Mouse (Mus musculus): ENCODE data around the gene Reep3. TPM values are rescaled to one million over a fixed set of nuclear protein-coding genes. Genes with fewer than 3 reads are reported as not detected.

Gene Reep3
- total RNA-seq, 2 experiments from 2014 or later: 10.0 to 10.2 TPM

DNA sequence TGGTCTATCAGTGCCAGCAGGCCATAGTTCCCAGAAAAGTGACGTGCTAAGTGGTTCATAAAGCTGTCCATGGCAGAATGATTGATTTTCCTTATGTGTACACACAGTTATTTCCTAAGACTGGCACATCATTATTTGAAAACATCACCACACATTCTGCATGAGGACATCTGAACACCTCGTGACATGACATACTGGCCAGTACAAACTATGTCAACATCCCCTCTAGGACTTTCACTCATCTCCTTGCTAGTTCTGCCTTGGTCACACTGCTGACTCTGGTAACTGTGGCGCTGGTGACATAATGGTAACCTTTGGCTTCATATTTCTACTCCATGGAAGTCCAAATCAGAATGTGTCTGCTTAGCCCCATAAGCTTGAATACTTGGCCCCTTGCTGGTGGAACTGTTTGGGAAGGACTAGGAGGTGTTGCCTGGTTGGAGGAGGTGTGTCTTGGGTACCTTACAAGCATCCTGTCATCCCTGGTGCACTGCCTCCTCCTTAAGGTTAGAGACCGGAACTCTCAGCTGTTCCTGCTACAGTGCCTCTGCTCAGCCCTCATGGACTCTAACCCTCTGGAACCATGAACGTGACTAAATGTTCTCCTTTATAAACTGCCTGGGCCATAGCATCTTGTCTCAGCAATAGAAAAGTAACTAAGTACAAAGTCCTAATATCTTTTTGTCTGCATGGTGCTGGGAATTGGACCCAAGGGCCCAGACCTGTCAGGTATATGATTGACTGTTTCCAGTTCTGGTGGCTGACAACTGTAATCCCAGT is 9.1 kb downstream of the Reep3 start:
- intact Hi-C loops (cut with DNase I): no loop called here

DNA sequence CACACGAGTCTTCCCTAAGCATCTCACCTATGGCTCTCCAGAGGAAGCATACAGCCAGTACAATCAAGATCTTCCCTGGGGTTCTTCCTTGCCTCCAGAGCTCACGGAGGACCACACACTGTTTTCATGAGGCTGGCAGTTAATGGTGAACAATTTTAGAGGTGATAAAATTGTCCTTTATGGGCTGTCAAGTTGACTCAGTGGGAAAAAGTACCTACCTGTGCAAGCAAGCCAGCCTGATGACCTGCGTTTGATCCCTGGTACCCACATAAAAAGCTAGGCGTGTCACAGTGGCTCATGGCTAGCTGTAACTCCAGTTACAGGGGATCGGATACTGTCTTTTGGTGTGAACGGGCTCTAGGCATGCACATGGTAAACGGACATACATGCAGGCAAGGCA is 10.8 kb downstream of the Reep3 start:
- no peak for DNase-seq
- intact Hi-C loops (cut with DNase I): no loop called here

More for the DNA sequence above, 9.1 kb downstream of the Reep3 start:
- no peak for DNase-seq

DNA sequence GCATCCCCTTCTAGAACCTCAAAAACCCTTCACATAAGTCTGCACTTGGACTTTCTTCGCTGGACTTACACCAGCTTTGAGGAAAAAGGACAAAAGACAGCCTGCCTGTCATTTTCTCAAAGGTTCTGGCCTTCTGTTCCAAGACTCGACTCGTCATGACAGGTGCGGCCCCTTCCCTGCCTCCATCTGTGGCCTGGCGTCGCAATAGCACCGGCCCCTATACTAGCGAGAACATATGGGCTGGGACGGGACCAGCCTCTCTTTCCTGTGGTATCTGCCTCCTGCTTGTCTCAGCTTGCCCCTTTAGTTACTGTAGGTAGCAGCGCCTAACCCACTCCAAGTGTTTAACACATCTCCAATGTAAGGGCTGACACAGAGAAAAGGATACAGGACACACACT is 11.6 kb downstream of the Reep3 start:
- intact Hi-C loops (cut with DNase I): no loop called here
- no peak for DNase-seq

DNA sequence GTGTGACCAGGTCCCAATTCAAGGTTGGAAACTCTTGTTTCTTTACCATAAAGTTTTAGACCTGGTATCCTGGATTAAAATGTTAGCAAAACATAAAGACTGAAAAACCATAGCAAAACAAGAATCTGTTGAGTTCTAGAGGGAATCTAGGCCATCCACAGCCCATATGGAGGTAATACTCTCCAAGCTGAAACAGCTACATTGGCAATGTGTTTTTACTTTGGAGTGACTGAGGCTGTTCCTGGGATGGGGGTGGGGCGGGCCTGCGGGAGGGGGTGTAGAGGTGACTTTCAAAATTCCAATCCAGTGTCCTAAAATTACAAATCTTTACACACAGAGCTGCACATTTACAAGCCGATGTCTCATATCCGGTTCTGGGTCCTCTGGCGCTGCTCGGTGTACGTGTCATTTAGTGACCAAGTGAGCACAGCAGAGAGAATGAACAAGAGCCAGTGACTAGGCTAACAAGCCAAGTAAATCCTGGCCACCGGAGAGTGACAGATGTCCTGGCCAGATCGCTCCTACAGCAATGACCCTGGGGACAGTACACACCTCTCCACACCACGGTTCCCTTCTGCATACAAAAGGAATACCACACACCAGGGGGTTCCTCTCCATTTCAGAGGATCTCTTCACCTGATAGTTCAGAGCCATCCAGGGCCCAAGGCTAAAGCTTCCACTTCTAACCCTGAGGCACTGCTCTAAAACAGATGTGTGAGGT is 13.1 kb downstream of the Reep3 start:
- intact Hi-C loops (cut with DNase I): no loop called here
- no peak for DNase-seq

DNA sequence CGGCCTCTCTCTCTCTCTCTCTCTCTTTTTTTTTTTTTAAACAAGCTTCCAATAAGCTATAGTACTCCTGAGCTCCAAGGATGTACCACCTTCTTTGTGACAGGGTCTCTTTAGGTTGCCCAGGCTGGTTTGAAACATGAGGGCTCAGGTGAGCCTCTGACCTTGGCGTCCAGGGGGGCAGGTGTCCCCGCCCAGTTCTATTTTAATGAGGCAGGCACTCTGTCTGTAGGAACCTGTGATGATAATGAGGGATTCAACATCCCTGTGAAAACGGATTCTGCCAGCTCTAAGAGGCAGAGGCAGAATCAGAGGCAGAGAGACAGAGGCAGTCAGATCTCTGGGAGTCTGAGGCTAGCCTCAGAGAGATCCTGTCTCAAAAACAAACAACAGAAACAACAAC is 14.2 kb downstream of the Reep3 start:
- intact Hi-C loops (cut with DNase I): no loop called here
- DNase-seq: no peak

DNA sequence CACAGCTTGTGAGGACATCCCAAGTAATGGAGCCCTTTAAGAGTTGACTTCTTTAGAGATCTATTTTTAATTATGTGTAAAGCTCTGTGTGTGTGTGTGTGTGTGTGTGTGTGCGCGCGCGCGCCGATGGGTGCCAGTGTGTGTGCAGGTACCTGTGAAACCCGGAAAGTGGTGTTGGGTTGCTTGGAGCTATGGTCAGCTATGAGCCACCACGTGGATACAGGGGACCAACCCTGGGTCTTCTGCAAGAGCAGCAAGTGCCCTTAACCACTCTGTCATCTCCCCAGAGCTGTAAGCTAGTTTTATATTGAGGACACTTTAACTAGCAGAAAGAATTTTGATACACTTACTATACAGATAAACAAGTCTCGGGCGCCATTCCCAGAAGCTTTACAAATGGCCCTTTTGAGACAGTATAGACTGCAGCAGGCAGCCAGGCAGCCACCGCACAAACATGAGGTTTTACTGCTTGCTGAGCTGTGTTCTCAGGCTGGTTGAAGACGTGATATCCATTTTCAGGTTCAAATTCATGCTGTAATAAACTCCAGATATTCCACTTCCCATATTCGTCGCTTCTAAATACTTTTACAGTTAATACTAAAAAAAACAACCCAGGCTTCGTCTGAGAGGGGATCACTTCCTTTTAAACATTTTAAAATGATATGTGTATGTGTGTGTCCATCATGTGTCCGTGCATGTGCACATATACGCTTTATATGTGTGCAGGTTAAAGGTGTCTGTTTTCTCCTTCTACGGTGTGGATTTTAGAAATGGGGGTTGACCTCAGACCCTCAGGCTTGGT is 15.3 kb downstream of the Reep3 start:
- no peak for DNase-seq
- intact Hi-C loops (cut with DNase I): no loop called here

DNA sequence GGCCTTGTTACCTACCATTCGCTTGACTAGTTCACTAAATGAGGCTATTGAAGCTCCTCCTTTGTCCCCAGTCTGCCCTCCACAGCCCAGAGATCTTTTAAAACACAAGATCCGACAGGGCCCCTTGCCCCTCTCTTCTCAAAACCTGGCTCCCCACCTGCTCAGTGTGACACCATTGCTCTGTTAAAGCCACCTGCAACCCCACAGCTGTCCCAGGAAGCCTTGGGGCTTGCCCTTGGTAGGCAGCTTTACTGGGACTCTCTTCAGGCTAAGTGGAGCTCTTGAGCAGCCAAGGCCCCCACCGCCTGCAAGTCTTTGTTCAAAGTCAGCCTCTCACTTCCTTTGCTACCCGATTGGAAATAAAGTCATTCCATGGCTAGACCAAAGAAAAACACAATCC is 17.7 kb downstream of the Reep3 start:
- intact Hi-C loops (cut with DNase I): no loop called here

DNA sequence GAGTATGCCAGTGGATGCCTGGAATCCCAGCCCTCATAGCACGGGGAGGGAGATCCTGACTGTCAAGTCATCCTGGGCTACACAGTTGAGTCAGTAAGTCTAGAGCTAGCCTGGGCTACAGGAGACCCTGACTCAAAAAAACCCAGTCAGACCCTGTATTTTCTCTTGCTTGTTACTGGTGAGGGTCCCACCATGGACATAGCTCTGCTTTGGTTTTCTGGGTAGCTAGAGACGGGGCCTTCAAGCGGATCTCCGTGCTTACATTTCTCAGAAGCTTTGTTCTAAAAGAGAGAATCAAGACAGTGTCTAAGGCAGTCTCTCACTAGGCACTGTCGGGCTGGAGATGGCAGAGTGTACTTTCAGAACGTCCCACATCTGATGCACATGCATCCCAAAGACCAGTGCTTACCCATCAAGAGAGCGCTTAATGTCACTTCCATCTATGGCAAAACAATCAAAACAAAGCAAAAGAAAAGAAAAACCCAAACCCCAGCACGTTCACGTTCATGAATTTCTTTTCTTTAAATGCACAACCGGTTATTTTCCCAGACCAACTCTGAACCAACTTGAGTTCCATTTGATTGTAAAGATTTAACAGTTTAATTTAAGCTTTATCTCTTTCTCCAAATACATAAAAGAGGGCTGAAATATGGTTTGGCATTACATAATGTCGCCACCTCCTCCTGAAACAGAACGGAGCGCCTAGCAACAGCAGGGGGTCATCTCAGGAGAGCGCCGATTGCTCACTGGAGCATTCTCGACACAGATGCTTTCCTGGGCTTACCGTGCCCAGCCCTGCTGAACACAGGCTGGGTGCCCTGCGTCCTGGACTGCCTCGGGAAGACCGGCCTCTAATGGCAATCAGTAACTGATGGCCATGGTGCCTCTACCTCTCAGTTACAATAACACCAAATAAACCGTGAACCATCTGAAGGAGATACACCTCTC is 20.5 kb downstream of the Reep3 start:
- intact Hi-C loops (cut with DNase I): no loop called here
- no peak for DNase-seq

More for the DNA sequence above, 17.7 kb downstream of the Reep3 start:
- DNase-seq: no peak

DNA sequence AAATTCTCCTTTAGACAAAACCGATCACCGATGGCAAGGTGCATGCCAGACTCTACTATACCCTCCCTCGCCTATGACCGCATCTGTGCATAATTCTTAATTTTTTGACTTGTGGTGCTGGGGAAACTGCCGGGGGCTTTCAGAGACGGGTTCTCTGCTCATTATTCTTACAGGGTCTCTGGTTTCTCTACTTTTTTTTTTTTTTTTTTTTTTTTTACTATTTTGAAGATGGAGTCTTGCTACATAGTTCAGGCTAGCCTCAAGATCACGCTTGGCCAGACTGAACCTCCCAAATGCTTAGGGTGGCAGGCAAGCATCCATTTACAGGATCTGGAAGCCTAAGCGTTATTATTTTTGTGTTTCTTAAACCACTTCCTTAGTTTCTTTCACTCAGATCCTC is 23.2 kb downstream of the Reep3 start:
- intact Hi-C loops (cut with DNase I): no loop called here
- no peak for DNase-seq

DNA sequence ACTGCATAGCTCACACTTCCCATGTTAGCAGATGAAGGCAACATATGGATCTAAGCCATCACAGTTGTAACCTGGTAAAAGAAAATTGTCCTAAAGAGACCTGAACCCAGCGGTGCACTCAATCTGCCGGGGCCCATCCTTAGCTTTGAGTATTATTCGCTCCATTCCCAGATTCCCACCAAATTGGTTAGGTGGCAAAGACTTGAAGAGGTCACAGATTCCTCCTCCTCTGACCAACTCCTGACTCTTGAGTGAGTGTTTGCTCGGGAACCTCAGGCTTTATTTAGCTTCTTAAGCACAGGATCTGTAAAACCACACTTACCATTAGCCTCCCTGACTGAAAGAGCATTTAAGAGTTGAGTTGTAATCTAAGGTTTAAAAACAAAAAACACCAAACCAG is 24.1 kb downstream of the Reep3 start:
- intact Hi-C loops (cut with DNase I): no loop called here
- no peak for DNase-seq

DNA sequence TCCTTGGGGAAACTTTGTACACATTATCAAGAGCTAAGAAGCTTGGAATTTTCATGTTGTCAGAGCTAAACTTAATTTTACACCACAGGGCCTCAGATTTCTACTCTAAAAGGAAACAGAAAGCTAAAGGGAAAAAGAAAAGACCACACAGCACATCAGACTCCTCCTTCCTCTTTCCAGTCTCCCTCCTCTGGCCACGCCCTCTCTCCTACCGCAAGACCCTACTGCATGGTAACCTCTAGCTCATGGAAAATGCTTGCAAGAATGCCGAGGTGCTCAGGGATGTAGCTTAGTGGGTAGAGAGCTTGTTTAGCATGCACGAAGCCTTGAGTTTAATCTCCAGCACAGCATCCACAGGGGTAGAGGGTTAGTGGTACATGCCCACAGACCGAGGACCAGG is 24.9 kb downstream of the Reep3 start:
- intact Hi-C loops (cut with DNase I): no loop called here

DNA sequence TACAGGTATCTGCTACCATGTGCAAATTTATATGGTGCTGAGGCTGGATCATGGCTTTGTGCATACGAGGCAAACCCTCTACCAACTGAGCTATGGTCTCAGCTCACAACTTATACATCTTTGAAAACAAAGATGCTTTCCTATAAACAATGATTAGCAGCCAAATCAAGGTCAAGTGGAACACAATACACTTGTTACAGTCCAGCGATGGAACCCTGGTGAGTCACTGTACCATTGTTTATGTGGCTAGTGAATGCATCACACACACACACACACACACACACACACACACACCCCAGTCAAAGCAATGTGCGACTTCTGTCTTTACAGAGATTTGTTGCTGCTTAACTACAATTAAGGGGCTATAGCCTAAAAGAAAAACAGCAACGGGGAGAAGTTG is 25.4 kb downstream of the Reep3 start:
- DNase-seq: no peak
- intact Hi-C loops (cut with DNase I): no loop called here

More for the DNA sequence above, 24.9 kb downstream of the Reep3 start:
- DNase-seq: no peak

DNA sequence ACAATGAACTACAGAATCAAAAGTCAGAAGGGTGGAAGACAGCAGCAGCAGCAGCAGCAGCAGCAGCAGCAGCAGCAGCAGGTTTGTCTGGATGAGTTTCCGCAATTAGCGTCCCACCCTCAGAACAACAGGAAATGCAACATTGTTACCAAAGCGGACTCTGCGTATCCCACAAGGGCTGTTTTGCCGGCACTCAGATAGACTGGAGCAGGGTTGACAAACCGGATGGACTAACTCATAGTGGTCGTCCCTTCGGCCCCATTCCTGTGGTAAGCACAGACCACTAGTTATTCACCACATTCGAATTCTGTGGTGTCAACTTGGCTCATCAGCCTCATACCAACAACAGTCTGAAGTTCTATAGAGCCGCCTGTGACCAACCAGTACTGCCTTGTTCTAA is 27.7 kb downstream of the Reep3 start:
- intact Hi-C loops (cut with DNase I): no loop called here
- DNase-seq: no peak

DNA sequence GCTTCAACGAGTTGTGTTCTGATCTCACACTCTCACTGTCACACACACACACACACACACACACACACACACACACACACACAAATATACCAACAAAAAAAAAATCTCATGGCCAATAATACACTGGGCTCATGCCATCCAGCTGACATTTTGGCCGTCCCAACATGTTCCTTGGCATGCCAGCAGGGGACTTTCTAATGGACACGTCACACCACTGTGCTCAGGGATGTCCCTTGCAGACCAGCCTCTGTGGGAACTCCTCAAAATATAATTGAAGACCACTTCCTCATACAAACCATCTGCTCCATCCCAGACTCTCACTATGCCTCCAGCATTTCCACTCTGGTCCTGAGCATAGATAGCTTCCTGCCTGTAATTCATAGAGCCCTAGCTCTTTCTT is 30.3 kb downstream of the Reep3 start:
- intact Hi-C loops (cut with DNase I): no loop called here
- DNase-seq: no peak

DNA sequence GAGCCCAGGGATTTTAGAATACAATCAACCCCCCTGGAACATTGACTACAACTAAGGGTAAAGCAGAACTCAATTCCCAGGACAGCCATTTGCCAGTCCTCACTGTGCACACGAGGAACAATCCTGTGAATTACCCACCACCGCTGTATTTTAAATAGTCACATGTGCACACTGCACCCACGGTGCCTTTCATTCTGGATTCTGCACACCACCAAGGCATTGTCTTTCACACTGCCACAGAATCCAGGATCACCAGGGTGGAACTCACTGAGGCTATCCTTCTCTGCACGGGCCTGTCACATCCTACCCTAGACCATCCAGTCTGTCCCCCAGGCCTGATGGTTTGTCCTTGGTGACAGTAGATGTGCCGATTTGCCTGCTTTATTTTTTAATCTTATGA is 30.8 kb downstream of the Reep3 start:
- intact Hi-C loops (cut with DNase I): no loop called here
- DNase-seq: no peak

DNA sequence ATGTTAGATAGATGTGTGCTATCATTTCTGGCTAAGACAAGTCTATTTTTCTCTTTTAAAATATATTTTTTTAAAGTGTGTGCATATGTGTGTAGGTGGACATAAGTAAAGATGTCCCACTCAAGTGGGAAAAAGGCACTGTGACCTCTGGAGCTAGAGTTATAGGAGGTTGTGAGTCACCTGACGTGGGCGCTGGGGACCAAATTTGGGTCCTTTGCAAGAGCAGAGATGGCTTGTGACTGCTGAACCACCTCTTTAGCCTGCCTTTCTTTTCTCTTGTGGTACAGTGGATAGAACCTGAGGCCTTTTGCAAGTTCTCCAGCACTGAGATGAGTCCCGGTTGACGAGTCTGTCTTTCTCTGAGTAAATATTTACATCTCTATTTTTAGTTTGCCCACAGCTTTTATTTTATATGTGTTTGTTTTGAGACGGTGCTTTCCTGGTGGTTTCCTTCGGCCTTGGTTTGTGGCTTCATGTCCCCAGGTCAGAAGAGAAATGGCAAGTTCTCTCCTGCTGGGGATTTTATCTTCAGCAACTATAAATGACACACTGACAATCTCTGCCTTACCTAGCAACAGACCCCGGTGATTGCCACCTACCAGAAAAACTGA is 31.4 kb downstream of the Reep3 start:
- intact Hi-C loops (cut with DNase I): no loop called here
- no peak for DNase-seq

DNA sequence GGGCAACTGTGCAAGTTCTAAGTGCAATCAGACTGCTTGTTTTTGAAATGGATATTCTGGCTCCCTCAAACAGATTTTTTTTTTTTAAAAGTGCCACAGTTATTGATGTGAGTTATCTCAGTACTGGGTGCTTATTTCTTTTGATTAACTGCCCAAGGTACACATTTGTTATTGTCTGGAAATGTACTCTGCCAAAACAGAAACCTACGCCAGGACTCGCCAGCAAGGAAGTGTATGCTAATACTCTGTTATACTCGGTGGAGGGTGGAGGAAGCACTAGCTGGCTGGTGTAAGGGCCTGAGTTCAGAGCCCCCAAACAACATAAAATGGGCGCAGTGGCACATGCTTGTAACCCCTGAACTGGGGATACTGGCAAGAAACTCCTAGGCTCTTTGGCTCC is 34.9 kb downstream of the Reep3 start:
- DNase-seq: no peak
- intact Hi-C loops (cut with DNase I): no loop called here

DNA sequence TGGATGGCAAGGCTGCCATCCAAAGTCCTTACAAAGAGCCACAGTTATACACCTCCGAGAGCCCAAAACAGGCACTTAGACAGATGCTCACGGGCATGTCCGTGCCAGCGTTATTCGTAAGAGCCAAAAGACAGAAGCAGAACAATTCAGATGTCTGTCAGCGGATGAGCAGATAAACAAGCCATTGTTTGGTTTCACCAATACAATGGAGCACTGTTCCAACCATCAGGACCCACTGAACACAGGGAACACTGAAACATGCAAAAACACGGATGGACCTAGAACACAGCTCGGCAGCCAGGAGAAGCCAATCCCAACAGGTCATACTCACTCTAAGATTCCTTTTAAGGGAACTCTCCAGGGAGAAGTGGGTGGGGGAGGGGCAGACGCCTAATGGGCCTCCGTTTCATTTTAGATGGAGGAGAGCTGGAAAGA is 35.4 kb downstream of the Reep3 start:
- intact Hi-C loops (cut with DNase I): no loop called here
- DNase-seq: no peak

DNA sequence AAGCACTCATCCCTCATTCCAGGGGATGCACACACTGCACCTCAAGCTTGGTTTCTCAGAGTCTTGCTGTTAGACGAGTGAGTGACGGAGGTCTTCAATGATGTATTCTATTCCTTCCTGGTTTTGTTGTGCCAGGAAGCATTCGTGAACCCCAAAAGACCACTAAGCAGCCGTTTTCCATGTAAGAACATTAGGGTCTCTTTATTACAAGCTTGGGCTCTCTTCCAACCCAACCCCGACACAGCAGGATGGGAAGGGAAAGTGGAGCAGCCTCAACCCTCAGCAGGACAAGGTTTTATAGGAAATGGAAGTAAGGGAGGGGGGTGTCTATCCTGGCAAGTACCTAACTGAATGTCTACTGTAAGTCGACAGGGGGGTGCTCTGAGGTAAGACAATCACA is 38.0 kb downstream of the Reep3 start:
- intact Hi-C loops (cut with DNase I): no loop called here
- DNase-seq: no peak

DNA sequence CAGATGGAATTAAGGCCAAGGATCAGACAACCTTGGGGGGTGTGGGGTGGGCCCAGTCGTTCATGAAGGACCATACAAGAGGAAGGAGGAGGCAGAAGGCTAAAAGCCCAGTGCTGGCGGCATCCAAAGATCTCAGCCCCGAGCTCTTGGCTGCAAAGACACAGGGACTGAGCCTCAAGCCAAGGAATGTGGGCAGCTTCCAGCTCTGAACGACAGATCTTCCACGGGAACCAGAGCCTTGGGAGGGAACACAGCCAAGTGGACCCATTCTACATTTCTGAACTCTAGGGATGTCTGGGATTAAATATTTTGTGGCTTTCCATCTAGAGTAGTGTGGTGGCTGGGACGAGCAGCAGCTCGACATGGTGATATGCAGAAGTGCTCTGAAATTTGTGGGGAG is 38.4 kb downstream of the Reep3 start:
- intact Hi-C loops (cut with DNase I): no loop called here
- DNase-seq: peak; percentile 51 to 57

Measured in gastrocnemius, postnatal 36 days (tissue).